Mouse (Mus musculus) stomach, embryonic 16.5 days (tissue): ENCODE results near the gene Tas1r1. TPM values are rescaled to one million over a fixed set of nuclear protein-coding genes. Genes with fewer than 3 reads are reported as not detected.

Experiments
- ATAC-seq: fragments of 200-750 bp; cut with Nextera tagmentation; 2 replicates; pipeline ENCODE4 v1.8.0; 2017; ENCODE audit warnings: moderate number of reproducible peaks, moderate TSS enrichment; ENCODE audit not compliant: insufficient read depth, low FRiP score
- H3K27ac ChIP-seq: fragments of 300-500 bp; sonication (generic); 2 replicates; pipeline ENCODE4 v1.5.1; 2014; ENCODE audit warnings: low read length
- H3K27me3 ChIP-seq: fragments of 300-500 bp; sonication (generic); 2 replicates; pipeline ENCODE4 v1.6.1; 2014; ENCODE audit warnings: low read length, control low read depth, mixed read lengths; ENCODE audit not compliant: control insufficient read depth, insufficient read depth
- H3K36me3 ChIP-seq: fragments of 300-500 bp; sonication (generic); 2 replicates; pipeline ENCODE4 v1.6.1; 2014; ENCODE audit warnings: low read length; ENCODE audit not compliant: control insufficient read depth, insufficient read depth
- H3K4me1 ChIP-seq: fragments of 300-500 bp; sonication (generic); 2 replicates; pipeline ENCODE4 v1.6.1; 2014; ENCODE audit warnings: low read length, control low read depth, mixed read lengths; ENCODE audit not compliant: control insufficient read depth, insufficient read depth
- H3K4me2 ChIP-seq: fragments of 300-500 bp; sonication (generic); 2 replicates; pipeline ENCODE4 v1.6.1; 2014; ENCODE audit warnings: low read depth, low read length, mixed read lengths
- H3K4me3 ChIP-seq: fragments of 300-500 bp; sonication (generic); replicated peaks from 2 replicates; pipeline ENCODE4 v1.5.1; 2014; ENCODE audit warnings: mild to moderate bottlenecking, low read length
- H3K9ac ChIP-seq: fragments of 300-500 bp; sonication (generic); 2 replicates; pipeline ENCODE4 v1.6.1; 2014; ENCODE audit warnings: low read length
- H3K9me3 ChIP-seq: fragments of 300-500 bp; sonication (generic); replicated peaks from 2 replicates; pipeline ENCODE4 v1.6.1; 2016; ENCODE audit warnings: low read length, control low read depth; ENCODE audit not compliant: control insufficient read depth
- WGBS: fragments of 180-500 bp; shearing (Covaris S2); extraction: QIAGEN DNeasy Blood & Tissue Kit; methylation state at CpG from one replicate; pipeline ENCODE4 v1.1.7; 2014; 5-methylcytosine and 5-hydroxymethylcytosine counted together
- polyA plus RNA-seq: library from polyadenylated mRNA; unstranded; fragments of >200 nt; fragmentation: Nextera tagmentation; extraction: Ambion mirVana; gene quantifications from 2 replicates; pipeline ENCODE4 v1.2.1, GENCODE M21; 2015

The Tas1r1 gene
- polyA plus RNA-seq, 1 experiment from 2014 or later, result 0.37 TPM

GRCm38 (mm10) chr4:152032922-152033321, 5.4 kb downstream of the Tas1r1 start:
- ATAC-seq, result no peak
- Histone ChIP-seq H3K9ac (no peak overlapping the region), H3K4me1 (no peaks in the 10 kb centered on the region; the same call in 1 of the 2 replicates), H3K36me3 (no peaks in the 10 kb centered on the region), H3K4me2 (no peak overlapping the region), H3K9me3 (no peaks in the 10 kb centered on the region), H3K4me3 (no peak overlapping the region), H3K27me3 (no peaks in the 10 kb centered on the region), H3K27ac (no peak overlapping the region)
- 88% methylated on average over 13 of the region's 13 CpGs for WGBS

GRCm38 (mm10) chr4:152029997-152030396, 8.4 kb downstream of the Tas1r1 start:
- ATAC-seq, result no peak
- Histone ChIP-seq H3K4me2 (no peak overlapping the region), H3K9me3 (no peaks in the 10 kb centered on the region), H3K4me3 (no peak overlapping the region), H3K4me1 (peaks cover 19% of the 10 kb centered on the region), H3K36me3 (no peaks in the 10 kb centered on the region), H3K9ac (no peak overlapping the region), H3K27me3 (no peaks in the 10 kb centered on the region), H3K27ac (no peak overlapping the region)
- WGBS, result 78% methylated on average over 4 of the region's 4 CpGs

- Histone ChIP-seq H3K4me3 (no peak overlapping the region), H3K9me3 (no peaks in the 10 kb centered on the region), H3K9ac (no peak overlapping the region), H3K27me3 (no peaks in the 10 kb centered on the region), H3K4me2 (no peak overlapping the region), H3K4me1 (peaks cover 19% of the 10 kb centered on the region), H3K36me3 (no peaks in the 10 kb centered on the region), H3K27ac (no peak overlapping the region)
- WGBS, result 42% methylated on average over 5 of the region's 5 CpGs
- no peak for ATAC-seq
Observed at GRCm38 (mm10) chr4:152029087-152029486, 9.3 kb downstream of the Tas1r1 start.

GRCm38 (mm10) chr4:152028456-152028855, 9.9 kb downstream of the Tas1r1 start:
- no peak for ATAC-seq
- H3K4me3 ChIP-seq, result peak overlapping the region; percentile 76
- no peak overlapping the region for H3K27ac ChIP-seq
- peak overlapping the region; percentile 85; the same call in 1 of the 2 replicates for H3K4me2 ChIP-seq
- WGBS, result 63% methylated on average over 15 of the region's 15 CpGs
- H3K4me1 ChIP-seq, result peaks cover 21% of the 10 kb centered on the region
- H3K9ac ChIP-seq, result peak overlapping the region; percentile 65; the same call in 1 of the 2 replicates
- no peaks in the 10 kb centered on the region for H3K27me3 ChIP-seq
- H3K9me3 ChIP-seq, result no peaks in the 10 kb centered on the region
- H3K36me3 ChIP-seq, result no peaks in the 10 kb centered on the region

GRCm38 (mm10) chr4:152027524-152027923, 10.8 kb downstream of the Tas1r1 start, which contains the start of gene Zbtb48:
Gene Zbtb48 (minus strand): TSS chr4:152027671.
- under 1% methylated on average over 35 of the region's 35 CpGs for WGBS

GRCm38 (mm10) chr4:152026751-152027508, 11.4 kb downstream of the Tas1r1 start:
- Histone ChIP-seq H3K27me3 (no peaks in the 10 kb centered on the region), H3K4me3 (peak overlapping the region; percentile 76), H3K9me3 (no peaks in the 10 kb centered on the region), H3K4me1 (peaks cover 22% of the 10 kb centered on the region), H3K9ac (peak overlapping the region; percentile 80), H3K27ac (peak overlapping the region; percentile 51; the same call in 1 of the 2 replicates), H3K4me2 (peak overlapping the region; percentile 85), H3K36me3 (no peaks in the 10 kb centered on the region)
- 2% methylated on average over 41 of the region's 41 CpGs for WGBS
- peak; percentile 53 for ATAC-seq

More at GRCm38 (mm10) chr4:152027524-152027923, 10.8 kb downstream of the Tas1r1 start, which contains the start of gene Zbtb48:
- no peaks in the 10 kb centered on the region for H3K36me3 ChIP-seq
- H3K9ac ChIP-seq, result peak within 1 kb of the TSS; percentile 80
- H3K4me3 ChIP-seq, result peak within 1 kb of the TSS; percentile 76
- no peaks in the 10 kb centered on the region for H3K27me3 ChIP-seq
- peaks cover 22% of the 10 kb centered on the region for H3K4me1 ChIP-seq
- ATAC-seq, result peak; percentile 97
- peak within 1 kb of the TSS; percentile 51; the same call in 1 of the 2 replicates for H3K27ac ChIP-seq
- H3K9me3 ChIP-seq, result no peaks in the 10 kb centered on the region
- peak within 1 kb of the TSS; percentile 85 for H3K4me2 ChIP-seq

GRCm38 (mm10) chr4:152024525-152024924, 13.8 kb downstream of the Tas1r1 start:
- peaks cover 12% of the 10 kb centered on the region for H3K36me3 ChIP-seq
- WGBS, result 87% methylated on average over 11 of the region's 11 CpGs
- H3K9me3 ChIP-seq, result no peaks in the 10 kb centered on the region
- H3K4me1 ChIP-seq, result peaks cover 22% of the 10 kb centered on the region
- no peaks in the 10 kb centered on the region for H3K27me3 ChIP-seq
- H3K4me2 ChIP-seq, result no peak overlapping the region
- no peak overlapping the region for H3K27ac ChIP-seq
- 0 out of 2 replicates have a peak overlapping the region, but pooled peaks have one; percentile 5 for H3K9ac ChIP-seq
- H3K4me3 ChIP-seq, result no peak overlapping the region
- ATAC-seq, result no peak

- H3K27ac ChIP-seq, result no peak overlapping the region
Observed at GRCm38 (mm10) chr4:152022506-152022905, 15.9 kb downstream of the Tas1r1 start.

GRCm38 (mm10) chr4:152021568-152022097, 16.7 kb downstream of the Tas1r1 start:
- WGBS, result 78% methylated on average over 12 of the region's 12 CpGs
- H3K4me3 ChIP-seq, result no peak overlapping the region
- ATAC-seq, result no peak
- H3K27ac ChIP-seq, result no peak overlapping the region
- peaks cover 14% of the 10 kb centered on the region for H3K36me3 ChIP-seq
- no peaks in the 10 kb centered on the region for H3K27me3 ChIP-seq
- H3K9me3 ChIP-seq, result no peaks in the 10 kb centered on the region
- no peak overlapping the region for H3K4me2 ChIP-seq
- peaks cover 19% of the 10 kb centered on the region for H3K4me1 ChIP-seq
- H3K9ac ChIP-seq, result peak overlapping the region; percentile 3; the same call in 1 of the 2 replicates

More at GRCm38 (mm10) chr4:152022506-152022905, 15.9 kb downstream of the Tas1r1 start:
- Histone ChIP-seq H3K4me2 (no peak overlapping the region), H3K9me3 (no peaks in the 10 kb centered on the region), H3K27me3 (no peaks in the 10 kb centered on the region), H3K4me1 (peaks cover 22% of the 10 kb centered on the region), H3K9ac (no peak overlapping the region), H3K36me3 (peaks cover 12% of the 10 kb centered on the region), H3K4me3 (no peak overlapping the region)
- 88% methylated on average over 8 of the region's 8 CpGs for WGBS
- ATAC-seq, result no peak
